Mouse (Mus musculus): Measurements from ENCODE around the gene Olfr292.

The Olfr292 gene

GRCm38 (mm10) chr7:86688030-86688429 lies at the start of gene Olfr292:
Olfr292 (plus strand) TSS chr7:86688330.
- DNase-seq (ENCODE audit: inconsistent age in 2 of 2, low spot score in 1 of 2) = no peak

GRCm38 (mm10) chr7:86648761-86649160 lies 39.4 kb upstream of the Olfr292 start, which contains the start of gene Olfr293:
Olfr293 (plus strand) TSS chr7:86649061.
- no peak for DNase-seq (ENCODE audit: inconsistent age in 2 of 2, low spot score in 1 of 2)

GRCm38 (mm10) chr7:86725013-86725412 lies 36.9 kb downstream of the Olfr292 start:
- DNase-seq (ENCODE audit: inconsistent age in 2 of 2, low spot score in 1 of 2) = no peak

Data from adrenal gland, adult (tissue).